Mouse (Mus musculus): ENCODE measurements at regions not wholly inside any gene's neighbourhood (a gene's known extent, or its start where the extent isn't known, plus 50 kb on each side); places are given as distances from the start of the nearest gene placed in this dataset.

GRCm38 (mm10) chr10:67425407-67425806 is 109.9 kb upstream of the Egr2 start:
- intact Hi-C loops (cut with DNase I) = no loop called here
- no peak for DNase-seq (ENCODE audit: extremely low spot score in 1 of 2, low spot score in 2 of 2)

DNA sequence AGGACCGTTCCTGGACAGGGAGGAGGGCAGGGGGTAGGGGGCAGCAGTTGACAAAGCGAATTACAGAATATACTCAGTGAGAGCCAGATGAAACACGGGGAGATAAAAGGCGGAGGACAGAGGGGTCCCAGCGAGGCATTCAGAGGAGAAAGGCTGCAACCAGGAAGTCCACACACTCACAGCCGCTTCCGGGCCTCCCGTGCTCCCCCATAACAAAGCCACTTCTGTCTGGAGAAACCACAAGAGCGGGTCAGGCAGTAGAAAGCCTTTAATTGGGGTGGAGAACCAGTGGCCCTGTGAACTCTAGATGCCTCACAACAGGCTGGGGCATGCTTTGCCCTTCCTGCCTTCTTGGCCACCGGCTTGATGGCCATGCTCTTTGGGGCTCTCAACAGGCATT is 108.1 kb upstream of the Egr2 start:
- intact Hi-C loops (cut with DNase I) = no loop called here
- DNase-seq (ENCODE audit: extremely low spot score in 1 of 2, low spot score in 2 of 2) = no peak

DNA sequence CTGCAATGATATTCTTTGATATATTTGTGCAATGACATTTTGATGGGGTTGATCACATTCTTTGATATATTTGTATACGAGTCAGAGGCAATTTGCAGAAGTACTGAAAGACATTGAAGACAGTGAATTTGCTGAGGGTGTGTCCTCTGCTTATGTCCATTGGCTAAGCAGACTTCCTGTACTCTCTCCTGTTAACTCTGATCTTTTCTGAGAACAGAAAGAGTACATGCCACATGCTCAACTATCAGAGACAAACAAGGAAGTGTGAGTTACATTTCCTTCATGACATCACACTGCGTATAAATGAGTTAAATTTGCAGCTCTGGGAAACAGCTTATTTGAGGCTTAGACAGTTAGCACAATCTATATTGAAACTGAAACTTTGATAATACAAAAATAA is 104.5 kb upstream of the Egr2 start:
- intact Hi-C loops (cut with DNase I) = no loop called here
- no peak for DNase-seq (ENCODE audit: extremely low spot score in 1 of 2, low spot score in 2 of 2)

DNA sequence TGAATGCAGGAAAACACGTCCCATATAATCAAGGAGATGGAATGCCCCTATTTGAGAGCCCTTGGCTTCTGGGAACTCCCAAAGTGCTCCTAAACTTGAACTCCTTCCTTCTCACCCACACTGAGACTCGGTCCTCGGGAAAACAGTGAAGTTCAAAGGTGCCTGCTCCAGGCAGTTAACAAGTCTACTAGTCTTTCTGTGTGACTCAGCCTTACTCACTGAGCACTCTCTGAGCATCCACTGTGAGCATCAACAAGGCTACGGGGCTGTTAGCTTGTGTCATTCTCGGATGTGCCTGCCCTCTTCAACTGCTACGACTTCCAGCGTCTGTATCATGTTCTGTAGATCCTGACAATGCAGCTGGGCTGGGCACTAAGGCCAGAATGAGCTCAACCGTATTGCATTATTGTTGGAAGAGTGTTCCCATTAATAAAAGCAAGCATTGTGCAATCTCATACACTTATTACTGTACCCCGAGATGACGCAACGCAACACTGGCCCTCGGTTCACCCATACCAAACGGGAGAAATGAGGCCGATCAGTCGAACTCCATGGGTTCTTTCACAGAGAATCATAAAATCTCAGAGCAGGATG is 96.1 kb upstream of the Egr2 start:
- intact Hi-C loops (cut with DNase I) = no loop called here
- DNase-seq (ENCODE audit: extremely low spot score in 1 of 2, low spot score in 2 of 2) = no peak

DNA sequence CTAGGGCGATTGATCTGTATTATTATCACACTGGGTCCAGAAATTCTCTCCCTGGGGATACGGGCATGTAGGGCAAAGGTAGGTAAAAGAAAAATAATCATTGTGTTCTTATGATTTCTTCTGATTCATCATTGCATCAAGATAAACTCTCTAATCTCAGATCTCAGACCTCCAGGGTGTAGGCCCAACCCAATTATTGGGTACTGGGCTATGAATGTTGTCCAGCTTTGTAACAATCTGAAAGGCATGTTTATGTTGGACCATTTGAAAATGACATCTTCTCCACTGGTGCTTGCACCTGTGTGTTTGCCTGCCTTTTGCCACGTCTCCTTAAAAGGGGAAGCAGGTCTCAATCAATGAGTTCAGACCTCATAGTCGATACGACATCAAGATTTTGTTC is 95.4 kb upstream of the Egr2 start:
- intact Hi-C loops (cut with DNase I) = no loop called here
- no peak for DNase-seq (ENCODE audit: extremely low spot score in 1 of 2, low spot score in 2 of 2)

DNA sequence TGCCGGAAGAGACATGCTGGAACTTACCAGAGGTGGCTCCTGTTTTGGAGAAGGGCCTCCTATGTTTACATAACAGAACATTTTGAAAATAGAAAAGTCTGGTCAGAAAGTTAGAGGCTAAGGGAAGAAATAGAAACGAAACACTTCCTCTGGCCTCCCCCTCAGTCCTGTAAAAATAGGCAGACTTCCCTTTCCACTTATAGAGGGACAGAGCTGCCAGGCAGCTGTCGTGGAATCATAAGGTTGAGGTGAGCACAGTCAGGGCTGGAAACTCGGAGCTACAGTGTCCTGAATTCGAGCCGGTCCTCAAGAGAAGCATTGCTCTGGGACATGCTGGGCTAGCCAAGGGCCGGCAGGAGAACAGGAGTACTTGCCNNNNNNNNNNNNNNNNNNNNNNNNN is 94.0 kb upstream of the Egr2 start:
- intact Hi-C loops (cut with DNase I) = no loop called here

GRCm38 (mm10) chr10:67448875-67449274 is 86.4 kb upstream of the Egr2 start:
- intact Hi-C loops (cut with DNase I) = no loop called here
- DNase-seq (ENCODE audit: extremely low spot score in 1 of 2, low spot score in 2 of 2) = no peak

More for the DNA sequence above, 94.0 kb upstream of the Egr2 start:
- no peak for DNase-seq (ENCODE audit: extremely low spot score in 1 of 2, low spot score in 2 of 2)

DNA sequence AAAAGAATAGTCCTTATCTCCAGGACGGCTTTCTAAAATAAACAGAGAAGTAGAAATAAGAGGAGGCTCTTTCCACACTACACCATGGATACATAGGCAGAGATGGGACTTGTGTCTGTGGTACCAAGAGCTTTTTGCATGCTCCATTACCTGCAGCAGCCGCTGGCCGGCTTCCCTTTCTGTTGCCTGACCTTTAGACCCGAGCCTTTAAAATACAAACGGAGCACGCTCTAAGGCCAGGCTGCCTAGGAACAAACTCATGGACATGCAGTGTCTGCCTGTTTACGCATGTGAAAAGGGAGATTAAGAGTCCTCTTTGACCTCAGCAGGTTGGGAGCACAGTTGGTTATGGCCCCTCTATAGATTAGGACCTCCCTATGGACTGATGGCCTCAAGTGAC is 81.1 kb upstream of the Egr2 start:
- intact Hi-C loops (cut with DNase I) = no loop called here

DNA sequence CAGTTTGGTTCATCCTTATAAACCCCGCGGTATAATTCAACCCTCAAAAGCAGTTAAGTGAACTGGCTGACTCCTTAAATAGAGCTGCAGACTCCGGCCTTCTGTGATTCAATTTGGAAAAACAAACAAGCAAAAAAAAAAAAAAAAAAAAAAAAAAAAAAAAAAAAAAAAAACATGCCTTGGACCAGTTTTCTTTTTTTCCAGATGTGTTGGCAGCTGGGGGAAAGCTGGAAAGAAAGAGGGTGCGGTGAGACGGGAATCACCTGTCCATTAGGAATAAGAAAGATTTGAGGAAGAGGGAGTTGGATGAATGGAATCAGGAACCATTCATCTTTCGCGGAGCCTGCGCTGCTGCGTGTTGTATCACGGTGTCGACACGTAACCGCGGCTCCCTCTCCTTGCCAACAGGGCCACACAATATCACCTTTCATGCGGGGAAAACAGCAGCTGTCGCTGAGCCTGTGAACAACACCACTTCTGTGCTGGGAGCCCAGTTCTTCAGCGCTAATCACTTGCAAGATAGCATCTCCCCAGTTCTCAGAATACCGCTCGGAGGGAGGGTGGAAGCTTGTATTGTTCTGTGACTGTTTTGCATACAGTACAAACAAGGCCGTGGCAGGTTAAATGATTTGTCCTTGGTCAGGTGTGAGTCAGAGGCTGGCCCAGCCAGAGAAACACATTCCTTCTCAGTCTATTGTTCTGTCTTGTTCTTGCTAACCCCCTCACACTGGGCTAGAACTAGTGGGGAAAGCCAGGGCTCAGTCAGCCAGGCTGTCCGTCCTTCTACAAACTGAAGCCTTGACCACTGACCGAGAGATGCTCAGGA is 76.6 kb upstream of the Egr2 start:
- peak; percentile 13 to 30 for DNase-seq (ENCODE audit: extremely low spot score in 1 of 2, low spot score in 2 of 2)
- intact Hi-C loops (cut with DNase I) = no loop called here

More for the DNA sequence above, 81.1 kb upstream of the Egr2 start:
- DNase-seq (ENCODE audit: extremely low spot score in 1 of 2, low spot score in 2 of 2) = no peak

GRCm38 (mm10) chr10:67461321-67461720 is 74.0 kb upstream of the Egr2 start:
- no peak for DNase-seq (ENCODE audit: extremely low spot score in 1 of 2, low spot score in 2 of 2)
- intact Hi-C loops (cut with DNase I) = no loop called here

- intact Hi-C loops (cut with DNase I) = no loop called here
- DNase-seq (ENCODE audit: extremely low spot score in 1 of 2, low spot score in 2 of 2) = no peak
Observed at GRCm38 (mm10) chr10:67461862-67462261, 73.4 kb upstream of the Egr2 start.

DNA sequence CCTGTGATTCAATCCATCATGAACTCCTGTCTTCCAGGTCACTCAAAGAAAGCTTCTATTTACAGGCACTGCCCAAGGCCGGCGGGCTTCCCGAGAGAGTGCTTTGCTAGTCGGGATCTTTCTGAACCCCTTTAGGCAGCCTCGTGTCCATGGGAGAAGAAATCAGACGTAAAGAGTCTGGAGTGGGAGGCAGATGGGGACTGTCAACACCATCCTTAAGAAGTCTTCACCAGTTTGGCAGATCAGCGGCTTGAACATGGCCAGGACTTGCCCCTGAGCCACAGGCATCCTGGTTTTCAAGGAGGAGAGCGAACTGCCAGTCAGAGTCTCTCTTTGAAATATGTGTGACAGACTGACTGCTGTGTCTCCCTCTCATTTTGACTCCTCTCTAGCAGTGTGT is 66.6 kb upstream of the Egr2 start:
- no peak for DNase-seq (ENCODE audit: extremely low spot score in 1 of 2, low spot score in 2 of 2)
- intact Hi-C loops (cut with DNase I) = no loop called here

DNA sequence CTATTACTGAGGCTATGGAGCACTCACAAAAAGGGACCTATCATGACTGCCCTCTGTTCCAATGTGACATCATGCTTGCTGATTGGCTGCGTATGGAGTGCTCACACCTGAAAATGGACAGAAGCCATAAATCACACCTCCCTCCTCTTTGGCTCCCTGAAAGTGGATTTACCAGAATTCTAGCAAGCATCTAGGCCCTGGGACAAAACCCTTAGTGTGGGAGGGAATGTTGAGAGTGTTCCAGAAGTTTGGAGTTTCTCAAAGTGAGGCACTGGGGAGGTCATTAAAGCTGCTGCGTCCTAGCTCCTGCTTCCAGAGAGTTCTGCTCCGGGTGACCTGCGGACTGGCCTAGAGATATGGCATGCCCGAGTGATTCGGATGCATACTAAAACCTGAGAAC is 62.3 kb upstream of the Egr2 start:
- intact Hi-C loops (cut with DNase I) = no loop called here
- DNase-seq (ENCODE audit: extremely low spot score in 1 of 2, low spot score in 2 of 2) = no peak

DNA sequence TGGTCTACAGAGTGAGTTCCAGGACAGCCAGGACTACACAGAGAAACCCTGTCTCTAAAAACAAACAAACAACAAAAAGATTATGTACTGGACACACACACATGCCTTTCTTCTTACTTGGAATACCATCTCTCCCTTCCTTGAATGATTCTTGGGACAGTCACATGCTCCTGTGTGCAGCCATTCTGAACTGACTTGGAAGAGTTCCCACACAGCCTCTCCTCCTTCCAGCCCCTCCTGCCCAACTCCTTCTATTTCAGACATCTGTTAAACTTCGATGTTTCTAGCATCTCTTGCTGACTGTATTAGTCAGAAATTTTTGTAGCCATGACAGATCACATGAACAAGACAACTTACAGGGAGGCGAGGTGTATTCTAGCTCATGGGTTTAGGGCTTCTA is 60.9 kb upstream of the Egr2 start:
- DNase-seq (ENCODE audit: extremely low spot score in 1 of 2, low spot score in 2 of 2) = no peak
- intact Hi-C loops (cut with DNase I) = no loop called here

DNA sequence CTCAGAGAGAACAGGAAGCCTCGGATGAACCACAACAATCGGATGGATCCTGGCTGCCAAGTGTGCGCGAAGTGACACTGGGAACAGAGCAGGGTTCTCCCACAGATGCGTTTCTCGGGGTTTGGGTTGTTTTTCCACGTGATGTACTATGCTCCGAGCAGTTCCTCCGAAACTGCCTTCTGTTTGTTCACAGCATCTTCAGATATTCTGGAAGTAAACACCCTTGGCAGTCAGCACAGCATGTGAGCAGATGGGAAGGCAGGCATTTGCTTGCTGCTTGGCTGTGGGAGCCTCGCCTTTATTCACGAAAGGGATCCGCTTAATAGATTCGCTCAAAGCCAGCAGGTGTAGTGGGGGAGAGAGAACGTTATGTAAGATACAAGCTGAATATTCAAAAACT is 53.0 kb upstream of the Egr2 start:
- intact Hi-C loops (cut with DNase I) = no loop called here
- peak; percentile 32 to 59 for DNase-seq (ENCODE audit: extremely low spot score in 1 of 2, low spot score in 2 of 2)

DNA sequence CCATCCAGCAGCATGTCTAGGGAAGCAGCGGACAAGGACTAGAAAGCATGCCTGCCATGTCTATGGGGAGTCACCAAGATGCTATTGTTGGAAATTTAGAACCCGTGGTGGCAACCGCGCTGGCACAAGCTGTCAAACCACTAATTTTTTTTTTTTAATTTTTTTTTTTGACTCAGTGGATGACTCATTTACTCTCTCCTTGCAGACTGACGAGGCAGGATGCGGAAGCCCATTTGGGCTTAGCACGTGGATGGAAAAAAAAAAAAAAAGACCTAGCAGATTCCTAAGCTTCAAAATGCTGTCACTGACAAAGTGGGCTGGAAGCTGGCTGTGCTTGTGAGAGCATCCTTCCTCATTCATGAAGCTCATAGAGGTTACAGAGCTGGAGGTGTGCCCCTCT is 51.9 kb upstream of the Egr2 start:
- intact Hi-C loops (cut with DNase I) = no loop called here
- no peak for DNase-seq (ENCODE audit: extremely low spot score in 1 of 2, low spot score in 2 of 2)

DNA sequence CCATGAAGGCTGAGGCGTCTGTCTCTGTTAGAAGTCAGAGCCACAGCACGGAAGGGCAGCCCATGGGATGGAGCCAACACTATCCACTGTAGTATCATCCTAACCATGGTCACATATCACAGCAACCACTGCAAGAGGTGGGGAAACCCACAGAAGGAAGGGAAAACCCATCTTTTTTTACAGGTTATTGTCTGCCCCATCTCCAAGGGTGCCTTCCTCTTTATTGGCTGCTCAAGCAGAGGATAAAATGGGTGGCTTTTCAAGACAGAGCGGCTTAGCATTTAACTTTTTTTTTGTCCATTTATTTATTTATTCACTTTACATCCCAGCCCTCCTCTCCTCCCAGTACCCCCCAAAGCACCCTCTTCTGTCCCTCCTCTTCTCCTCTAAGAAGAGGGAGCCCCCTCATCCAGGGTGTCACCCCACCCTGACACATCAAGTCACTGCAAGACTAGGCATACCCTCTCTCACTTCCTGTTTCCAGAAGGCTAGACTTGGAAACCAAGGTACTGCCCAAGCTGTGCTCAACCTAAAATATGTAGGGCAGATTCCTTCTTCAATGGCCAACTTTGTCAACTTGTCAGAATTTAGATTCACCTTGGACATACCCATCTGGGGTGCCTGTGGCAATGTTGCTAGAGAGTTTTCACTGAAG is 51.1 kb upstream of the Egr2 start:
- no peak for DNase-seq (ENCODE audit: extremely low spot score in 1 of 2, low spot score in 2 of 2)
- intact Hi-C loops (cut with DNase I) = no loop called here

Measured in left cerebral cortex, postnatal 10 days (tissue).